Mouse (Mus musculus): ENCODE results near the gene Ccdc88c.
"Not testable (repeated sequence)": the region's sequence is repeated elsewhere in the genome, so short reads cannot be mapped to it uniquely, and the experiment has no call there.

The Ccdc88c gene

GRCm38 (mm10) chr12:101016412-101016928 is 12.4 kb downstream of the Ccdc88c start:
- in situ Hi-C loops (cut with MboI): no loop called here

DNA sequence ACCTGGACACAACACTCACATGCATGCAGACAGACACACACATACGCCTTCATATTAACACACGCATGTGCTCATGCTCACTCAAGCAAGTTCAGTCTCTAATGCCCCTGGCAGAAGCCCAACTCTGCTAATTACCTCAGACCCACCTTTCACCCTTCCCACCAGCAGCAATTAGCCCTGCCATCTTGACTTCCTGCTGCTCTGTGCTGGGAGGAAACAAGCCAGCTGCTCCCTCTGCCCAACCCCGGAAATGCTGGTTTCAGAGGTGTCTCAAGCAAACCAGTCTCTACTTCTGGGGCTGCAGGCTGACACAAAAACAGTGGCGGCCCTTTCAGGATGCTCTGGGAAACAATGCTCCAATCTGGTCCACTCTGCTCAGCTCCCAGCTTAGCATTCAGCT is 12.9 kb downstream of the Ccdc88c start:
- in situ Hi-C loops (cut with MboI): no loop called here

- in situ Hi-C loops (cut with MboI): no loop called here
Observed at GRCm38 (mm10) chr12:101015165-101015560, 13.7 kb downstream of the Ccdc88c start.

DNA sequence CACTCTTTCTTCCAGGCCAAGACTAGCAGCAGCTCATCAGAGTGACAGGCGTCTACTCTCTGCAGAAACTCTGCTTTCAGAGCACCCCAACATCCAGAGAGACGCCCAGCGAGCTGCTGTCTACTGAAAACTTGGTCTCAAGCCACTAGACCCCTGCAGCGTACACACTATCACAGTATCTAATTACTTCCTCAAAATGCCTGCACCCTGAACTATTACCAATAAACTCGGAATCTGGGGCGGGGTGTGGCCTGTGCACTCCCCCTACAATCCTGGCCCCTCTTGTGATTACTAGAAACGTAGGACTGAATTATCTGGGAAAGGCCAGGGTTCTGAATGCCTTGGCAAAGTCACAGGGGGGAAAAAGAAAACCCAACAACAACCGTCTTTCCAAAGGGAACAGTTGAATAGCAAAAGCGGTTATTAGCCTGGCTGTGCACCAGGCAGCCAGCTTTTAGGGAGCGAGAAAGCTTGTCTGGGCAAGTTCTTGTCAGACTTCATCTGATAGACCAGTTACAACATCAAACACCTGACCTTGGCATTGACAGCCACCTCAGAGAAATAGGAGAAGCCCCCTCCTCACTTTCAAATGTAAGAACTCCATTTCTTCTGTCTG is 14.2 kb downstream of the Ccdc88c start:
- in situ Hi-C loops (cut with MboI): no loop called here

DNA sequence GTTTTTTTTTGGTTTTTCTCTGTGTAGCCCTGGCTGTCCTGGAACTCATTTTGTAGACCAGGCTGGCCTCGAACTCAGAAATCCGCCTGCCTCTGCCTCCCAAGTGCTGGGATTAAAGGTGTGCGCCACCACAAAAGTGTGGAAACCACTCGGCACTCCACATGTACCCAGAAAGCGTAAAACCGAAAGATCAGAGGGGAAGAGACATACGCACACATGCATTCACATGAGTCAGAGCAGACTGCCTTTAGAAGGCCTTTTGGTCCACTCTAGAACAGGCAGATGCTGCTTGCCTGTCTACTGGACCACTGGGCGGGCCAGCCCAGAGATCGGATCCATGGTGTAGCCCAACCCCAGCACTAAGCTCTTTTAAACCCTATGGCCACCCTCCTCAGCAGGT is 15.2 kb downstream of the Ccdc88c start:
- in situ Hi-C loops (cut with MboI): not testable (repeated sequence)

GRCm38 (mm10) chr12:101013078-101013665 is 15.7 kb downstream of the Ccdc88c start:
- in situ Hi-C loops (cut with MboI): no loop called here

DNA sequence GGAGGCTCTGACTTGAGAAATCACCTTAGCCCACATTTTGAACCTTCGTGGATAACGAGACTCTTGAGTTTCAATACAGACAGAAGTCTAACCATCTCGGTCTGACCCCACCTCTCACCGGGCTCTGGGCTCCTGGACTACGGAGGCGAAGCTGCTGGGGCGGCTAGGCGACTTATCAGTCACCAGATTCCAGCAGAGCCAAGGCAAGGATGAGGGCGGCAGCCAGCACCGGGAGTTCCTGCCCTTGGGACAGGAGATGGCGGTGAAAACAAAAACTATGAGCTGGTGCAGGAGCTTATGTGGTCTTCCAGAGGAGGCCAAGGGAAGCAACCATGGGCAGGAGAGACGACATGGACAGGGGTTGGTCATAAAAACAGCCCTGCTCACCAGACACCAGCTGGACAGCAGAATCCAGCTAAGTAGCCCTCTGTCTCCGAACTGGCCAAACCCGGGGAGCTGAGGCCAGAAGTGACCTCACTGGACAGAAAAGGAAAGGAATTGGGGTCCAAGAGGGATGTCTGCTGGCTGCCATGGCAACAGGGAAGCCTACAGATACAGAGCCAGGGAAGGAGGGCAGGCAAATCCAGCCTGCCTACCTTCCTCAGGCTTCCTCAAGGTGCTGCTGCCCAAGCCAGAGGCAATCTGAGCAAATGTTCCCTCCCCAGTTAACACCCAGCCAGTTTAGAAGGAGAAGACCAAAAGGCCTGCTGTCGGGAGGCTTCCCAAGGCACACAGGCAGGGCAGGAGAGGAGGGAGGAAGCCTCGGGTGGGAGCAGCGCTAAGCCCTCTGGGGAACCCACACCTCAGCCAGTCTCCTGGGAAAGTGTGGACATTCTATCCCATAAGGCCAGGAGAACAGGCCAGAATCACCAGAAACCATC is 16.4 kb downstream of the Ccdc88c start:
- in situ Hi-C loops (cut with MboI): no loop called here

- in situ Hi-C loops (cut with MboI): no loop called here
Observed at GRCm38 (mm10) chr12:101011017-101011416, 17.8 kb downstream of the Ccdc88c start.

DNA sequence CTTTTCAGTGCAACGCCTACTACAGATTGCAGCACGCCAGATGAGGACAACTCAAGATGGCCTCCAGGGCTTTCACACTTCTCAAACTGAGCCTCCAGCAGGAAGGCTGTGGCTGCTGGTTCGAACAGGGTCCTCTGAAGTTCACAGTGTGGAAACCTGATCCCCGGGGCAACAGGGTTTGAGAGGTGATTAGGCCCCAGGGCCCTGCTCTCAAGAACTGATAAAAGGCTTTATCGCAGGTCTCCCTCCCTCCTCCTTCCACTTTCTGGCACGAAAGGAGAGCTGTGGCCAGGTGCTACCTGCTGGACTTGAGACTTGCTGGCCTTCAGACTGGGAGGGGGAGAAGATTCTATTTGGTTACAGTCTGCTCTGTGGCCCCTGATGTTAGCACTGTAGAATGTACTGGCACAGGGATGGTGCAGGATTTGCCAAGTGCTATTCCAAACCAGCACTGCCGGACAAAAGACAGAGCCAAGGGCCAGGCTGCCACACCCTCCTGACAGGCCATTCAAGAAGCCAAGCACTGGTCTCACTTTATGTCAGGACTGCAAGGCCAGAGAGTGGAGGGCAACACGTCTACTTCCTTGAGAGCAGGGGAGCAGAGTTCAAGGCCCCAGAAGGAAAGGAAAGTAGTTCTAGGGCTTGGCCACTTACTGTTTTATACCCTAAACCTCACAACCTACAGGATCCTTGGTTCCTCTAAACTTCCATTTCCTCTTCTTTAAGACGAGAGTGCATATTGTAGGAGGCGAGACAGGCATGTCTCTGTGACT is 18.5 kb downstream of the Ccdc88c start:
- in situ Hi-C loops (cut with MboI): no loop called here

GRCm38 (mm10) chr12:101009225-101009624 is 19.6 kb downstream of the Ccdc88c start:
- in situ Hi-C loops (cut with MboI): no loop called here

DNA sequence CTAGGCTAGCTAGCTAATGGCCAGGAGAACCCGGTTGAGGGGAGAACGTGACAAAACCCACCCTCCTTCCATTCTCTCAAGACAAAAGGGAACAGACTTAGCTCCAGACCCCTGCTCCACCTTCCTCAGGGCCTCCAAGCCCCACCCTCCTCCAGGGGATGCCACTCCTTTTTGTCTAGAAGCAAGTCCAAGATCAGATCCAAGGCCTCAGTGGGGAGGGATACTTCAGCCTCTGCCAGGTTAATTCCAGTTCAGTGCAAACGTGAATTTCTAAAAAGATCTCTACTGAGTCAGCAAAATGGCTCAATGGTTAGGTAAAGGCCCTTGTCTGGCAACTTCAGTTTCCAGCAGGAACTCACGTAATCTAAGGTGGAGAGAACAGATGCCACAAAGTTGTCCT is 20.2 kb downstream of the Ccdc88c start:
- in situ Hi-C loops (cut with MboI): no loop called here

- in situ Hi-C loops (cut with MboI): no loop called here
Observed at GRCm38 (mm10) chr12:101007968-101008481, 20.8 kb downstream of the Ccdc88c start.

DNA sequence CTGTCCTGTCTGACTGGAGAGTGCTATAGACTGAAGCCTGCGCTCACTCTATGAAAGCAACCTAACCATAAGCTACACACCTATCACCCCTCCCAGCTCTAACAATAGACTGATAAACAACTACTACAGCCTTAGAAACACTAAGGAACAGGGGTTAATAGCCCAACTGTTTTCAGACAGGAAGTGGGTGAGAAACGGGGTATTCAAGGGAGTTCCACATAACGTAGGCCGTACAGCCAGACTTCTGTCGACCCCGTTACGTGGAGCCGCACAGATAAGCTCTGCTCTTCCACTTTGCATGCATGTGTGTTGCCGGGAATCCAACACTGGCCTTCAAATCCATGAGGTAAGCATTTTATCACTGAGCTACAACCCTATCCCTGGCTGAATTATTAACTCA is 21.4 kb downstream of the Ccdc88c start:
- in situ Hi-C loops (cut with MboI): no loop called here

DNA sequence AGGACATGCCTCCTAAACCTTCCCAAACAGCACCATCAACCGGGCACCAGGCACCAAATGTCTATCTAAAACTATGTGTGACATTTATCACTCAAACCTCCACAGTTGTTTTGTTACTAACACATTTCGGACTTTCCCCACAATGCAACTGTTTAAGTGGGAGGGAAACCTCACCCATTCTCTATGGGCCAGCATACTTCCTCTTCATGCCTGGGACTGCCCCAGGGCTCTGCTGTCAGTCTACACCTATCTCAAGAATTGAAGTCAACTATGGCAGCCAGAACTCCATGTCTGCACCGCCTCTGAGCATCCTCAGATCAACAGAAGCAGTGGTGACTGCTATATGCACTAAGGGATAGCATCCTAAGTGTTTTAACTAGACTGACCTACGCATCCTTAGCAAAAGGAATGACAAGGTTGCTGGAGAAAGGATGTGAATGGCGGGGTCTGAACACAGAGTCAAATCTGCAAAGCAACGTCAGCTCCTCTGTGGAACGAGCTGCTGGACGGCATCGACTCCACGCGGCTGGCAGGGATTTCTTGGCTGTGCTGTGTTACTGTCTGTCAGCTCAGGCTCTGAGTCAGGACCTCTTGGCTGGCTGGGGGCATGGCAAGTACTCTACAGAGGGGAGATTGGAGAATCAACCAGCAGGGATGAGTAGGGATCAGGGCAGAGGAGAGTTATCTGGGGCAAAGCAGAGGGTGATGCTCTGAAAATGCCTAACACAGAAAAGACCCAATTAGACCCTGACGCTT is 23.0 kb downstream of the Ccdc88c start:
- in situ Hi-C loops (cut with MboI): no loop called here

- in situ Hi-C loops (cut with MboI): no loop called here
Observed at GRCm38 (mm10) chr12:101004982-101005381, 23.9 kb downstream of the Ccdc88c start.

- in situ Hi-C loops (cut with MboI): no loop called here
Observed at GRCm38 (mm10) chr12:101002801-101003513, 25.9 kb downstream of the Ccdc88c start.

- in situ Hi-C loops (cut with MboI): no loop called here
Observed at GRCm38 (mm10) chr12:100999061-100999954, 29.5 kb downstream of the Ccdc88c start.

GRCm38 (mm10) chr12:100998564-100998962 is 30.3 kb downstream of the Ccdc88c start:
- in situ Hi-C loops (cut with MboI): no loop called here

- in situ Hi-C loops (cut with MboI): no loop called here
Observed at GRCm38 (mm10) chr12:100997830-100998563, 30.9 kb downstream of the Ccdc88c start.
